Mouse (Mus musculus) forebrain, postnatal 0 days (tissue): ENCODE results near the gene Postn. TPM values are rescaled to one million over a fixed set of nuclear protein-coding genes. Genes with fewer than 3 reads are reported as not detected.

Experiments used
- ATAC-seq: fragments of 200-750 bp; cut with Nextera tagmentation; 2 replicates; pipeline ENCODE4 v1.8.0; 2017; ENCODE audit warnings: mild to moderate bottlenecking, moderate library complexity
- DNase-seq: peaks from one replicate; pipeline ENCODE4 v3.0.0-alpha.2; 2015
- H3K27ac ChIP-seq: fragments of 300-500 bp; sonication (generic); 2 replicates; pipeline ENCODE4 v1.5.1; 2014; ENCODE audit warnings: low read depth, mild to moderate bottlenecking, antibody characterized with exemption, low read length, moderate library complexity, mixed read lengths
- H3K27me3 ChIP-seq: fragments of 300-500 bp; sonication (generic); 2 replicates; pipeline ENCODE4 v1.6.1; 2014; ENCODE audit warnings: mild to moderate bottlenecking, low read length, mixed read lengths; ENCODE audit not compliant: insufficient read depth
- H3K36me3 ChIP-seq: fragments of 300-500 bp; sonication (generic); 2 replicates; pipeline ENCODE4 v1.6.1; 2014; ENCODE audit warnings: mild to moderate bottlenecking, moderate library complexity; ENCODE audit not compliant: insufficient read depth
- H3K4me1 ChIP-seq: fragments of 300-500 bp; sonication (generic); 2 replicates; pipeline ENCODE4 v1.6.1; 2014; ENCODE audit warnings: antibody characterized with exemption; ENCODE audit not compliant: insufficient read depth
- H3K4me2 ChIP-seq: fragments of 300-500 bp; sonication (generic); 2 replicates; pipeline ENCODE4 v1.6.1; 2014; ENCODE audit warnings: low read depth, mild to moderate bottlenecking, moderate library complexity
- H3K4me3 ChIP-seq: fragments of 300-500 bp; sonication (generic); 2 replicates; pipeline ENCODE4 v1.5.1; 2014; ENCODE audit warnings: low read depth, low read length, mixed read lengths
- H3K9ac ChIP-seq: fragments of 300-500 bp; sonication (generic); 2 replicates; pipeline ENCODE4 v1.6.1; 2014; ENCODE audit warnings: mild to moderate bottlenecking
- H3K9me3 ChIP-seq: fragments of 300-500 bp; sonication (generic); 2 replicates; pipeline ENCODE4 v1.6.1; 2016; ENCODE audit warnings: low read length
- CTCF ChIP-seq: sonication (generic); IDR thresholded peaks from 2 replicates; pipeline ENCODE4 v1.5.1; 2016; ENCODE audit warnings: antibody characterized with exemption, control low read depth, low read depth
- WGBS: fragments of 180-500 bp; shearing (Covaris S2); extraction: QIAGEN DNeasy Blood & Tissue Kit; methylation state at CpG from one replicate; pipeline ENCODE4 v1.1.7; 2014; 5-methylcytosine and 5-hydroxymethylcytosine counted together
- polyA plus RNA-seq: library from polyadenylated mRNA; unstranded; fragments of >200 nt; fragmentation: Nextera tagmentation; extraction: Ambion mirVana; gene quantifications from 2 replicates; pipeline ENCODE4 v1.2.1, GENCODE M21; 2015
- total RNA-seq: library from RNA; depleted of rRNA; stranded (reverse); fragments of >200 nt; gene quantifications from 2 replicates; pipeline ENCODE4 v1.2.3, GENCODE M21; 2014

Gene Postn
- total and polyA plus RNA-seq, 2 experiments from 2014 or later: 10.4 to 35.0 TPM

GRCm38 (mm10) chr3:54372625-54373024 lies 11.7 kb downstream of the Postn start:
- no peaks in the 10 kb centered on the region for H3K27me3 ChIP-seq
- no peaks in the 10 kb centered on the region for H3K36me3 ChIP-seq
- H3K4me1 ChIP-seq: no peaks in the 10 kb centered on the region
- no peak overlapping the region for H3K4me3 ChIP-seq
- ATAC-seq (no peak), DNase-seq (no peak)
- no peak overlapping the region for H3K4me2 ChIP-seq
- H3K9me3 ChIP-seq: no peaks in the 10 kb centered on the region
- H3K27ac ChIP-seq: no peak overlapping the region
- 43% methylated on average over 6 of the region's 6 CpGs for WGBS
- H3K9ac ChIP-seq: no peak overlapping the region
- no peak for TF ChIP-seq CTCF

GRCm38 (mm10) chr3:54376014-54376413 lies 15.1 kb downstream of the Postn start:
- TF ChIP-seq CTCF: no peak
- no peak for ATAC-seq

GRCm38 (mm10) chr3:54377647-54378046 lies 16.7 kb downstream of the Postn start:
- Histone ChIP-seq H3K4me1 (no peaks in the 10 kb centered on the region), H3K4me2 (no peak overlapping the region), H3K9ac (no peak overlapping the region), H3K27ac (no peak overlapping the region), H3K27me3 (no peaks in the 10 kb centered on the region), H3K36me3 (no peaks in the 10 kb centered on the region), H3K9me3 (no peaks in the 10 kb centered on the region), H3K4me3 (no peak overlapping the region)
- WGBS: 5% methylated on average over 2 of the region's 2 CpGs
- DNase-seq: no peak
- TF ChIP-seq CTCF: no peak
- no peak for ATAC-seq

More at GRCm38 (mm10) chr3:54376014-54376413, 15.1 kb downstream of the Postn start:
- H3K9me3 ChIP-seq: no peaks in the 10 kb centered on the region
- no peak overlapping the region for H3K4me2 ChIP-seq
- no peak overlapping the region for H3K4me3 ChIP-seq
- DNase-seq: no peak
- 93% methylated on average over 6 of the region's 6 CpGs for WGBS
- no peaks in the 10 kb centered on the region for H3K27me3 ChIP-seq
- no peak overlapping the region for H3K9ac ChIP-seq
- H3K4me1 ChIP-seq: no peaks in the 10 kb centered on the region
- H3K27ac ChIP-seq: no peak overlapping the region
- no peaks in the 10 kb centered on the region for H3K36me3 ChIP-seq

GRCm38 (mm10) chr3:54378135-54378534 lies 17.2 kb downstream of the Postn start:
- no peak for ATAC-seq

GRCm38 (mm10) chr3:54379981-54380380 lies 19.1 kb downstream of the Postn start:
- Histone ChIP-seq H3K27ac (no peak overlapping the region), H3K4me2 (no peak overlapping the region), H3K9me3 (no peaks in the 10 kb centered on the region), H3K36me3 (no peaks in the 10 kb centered on the region), H3K9ac (no peak overlapping the region), H3K27me3 (no peaks in the 10 kb centered on the region), H3K4me3 (no peak overlapping the region), H3K4me1 (no peaks in the 10 kb centered on the region)
- DNase-seq (no peak), ATAC-seq (no peak)
- no peak for TF ChIP-seq CTCF
- WGBS: 89% methylated on average over 4 of the region's 4 CpGs

More at GRCm38 (mm10) chr3:54378135-54378534, 17.2 kb downstream of the Postn start:
- DNase-seq: no peak
- H3K9ac ChIP-seq: no peak overlapping the region
- no peaks in the 10 kb centered on the region for H3K36me3 ChIP-seq
- H3K4me1 ChIP-seq: no peaks in the 10 kb centered on the region
- no peaks in the 10 kb centered on the region for H3K9me3 ChIP-seq
- no peaks in the 10 kb centered on the region for H3K27me3 ChIP-seq
- no peak overlapping the region for H3K4me3 ChIP-seq
- 31% methylated on average over 1 of the region's 1 CpGs for WGBS
- no peak overlapping the region for H3K4me2 ChIP-seq
- no peak for TF ChIP-seq CTCF
- no peak overlapping the region for H3K27ac ChIP-seq

- Histone ChIP-seq H3K27ac (no peak overlapping the region), H3K4me1 (no peaks in the 10 kb centered on the region), H3K4me3 (no peak overlapping the region), H3K27me3 (no peaks in the 10 kb centered on the region), H3K9me3 (no peaks in the 10 kb centered on the region), H3K4me2 (no peak overlapping the region), H3K36me3 (no peaks in the 10 kb centered on the region), H3K9ac (no peak overlapping the region)
- DNase-seq (no peak), ATAC-seq (no peak)
- WGBS: 53% methylated on average over 2 of the region's 2 CpGs
- no peak for TF ChIP-seq CTCF
Observed at GRCm38 (mm10) chr3:54399321-54399720, 38.4 kb downstream of the Postn start.

GRCm38 (mm10) chr3:54399911-54400310 lies 39.0 kb downstream of the Postn start:
- Histone ChIP-seq H3K36me3 (no peaks in the 10 kb centered on the region), H3K4me3 (no peak overlapping the region), H3K27me3 (no peaks in the 10 kb centered on the region), H3K4me2 (no peak overlapping the region), H3K27ac (no peak overlapping the region), H3K4me1 (no peaks in the 10 kb centered on the region), H3K9ac (no peak overlapping the region), H3K9me3 (no peaks in the 10 kb centered on the region)
- 80% methylated on average over 2 of the region's 2 CpGs for WGBS
- no peak for ATAC-seq
- DNase-seq: no peak
- no peak for TF ChIP-seq CTCF

GRCm38 (mm10) chr3:54400617-54401016 lies 39.7 kb downstream of the Postn start:
- WGBS: 78% methylated on average over 1 of the region's 1 CpGs
- Histone ChIP-seq H3K27ac (no peak overlapping the region), H3K9ac (no peak overlapping the region), H3K36me3 (no peaks in the 10 kb centered on the region), H3K4me3 (no peak overlapping the region), H3K27me3 (no peaks in the 10 kb centered on the region), H3K4me1 (no peaks in the 10 kb centered on the region), H3K9me3 (no peaks in the 10 kb centered on the region), H3K4me2 (no peak overlapping the region)
- TF ChIP-seq CTCF: no peak
- DNase-seq: no peak
- no peak for ATAC-seq
